Mouse (Mus musculus) testis, postnatal 10 days (tissue): ENCODE measurements around the gene Cyld.
A peak's percentile ranks its signal among the peaks of the same experiment; 100 is the strongest.

Experiments
- DNase-seq: peaks from one replicate; pipeline ENCODE4 v3.0.0; 2021; ENCODE audit warnings: low spot score

Gene Cyld

DNA sequence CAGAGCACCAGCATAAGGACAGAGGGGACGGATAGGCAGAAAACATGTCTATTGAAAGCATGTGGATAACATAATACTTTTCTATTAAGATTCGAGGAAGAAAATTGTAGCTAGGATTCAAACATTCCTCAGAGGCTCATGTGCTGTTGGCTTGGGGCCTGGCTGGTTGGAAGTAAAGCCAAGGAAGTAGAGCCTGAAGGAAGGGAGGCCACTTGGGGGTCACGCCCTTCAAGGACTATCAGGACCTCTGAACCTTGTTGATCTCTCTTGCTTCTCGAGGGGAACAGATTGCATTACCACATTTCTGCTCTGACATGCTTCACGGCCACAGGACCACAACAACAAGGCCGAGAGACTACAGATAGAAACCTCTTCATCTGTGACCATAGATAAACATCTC is 7.7 kb upstream of the Cyld start:
- no peak for DNase-seq

DNA sequence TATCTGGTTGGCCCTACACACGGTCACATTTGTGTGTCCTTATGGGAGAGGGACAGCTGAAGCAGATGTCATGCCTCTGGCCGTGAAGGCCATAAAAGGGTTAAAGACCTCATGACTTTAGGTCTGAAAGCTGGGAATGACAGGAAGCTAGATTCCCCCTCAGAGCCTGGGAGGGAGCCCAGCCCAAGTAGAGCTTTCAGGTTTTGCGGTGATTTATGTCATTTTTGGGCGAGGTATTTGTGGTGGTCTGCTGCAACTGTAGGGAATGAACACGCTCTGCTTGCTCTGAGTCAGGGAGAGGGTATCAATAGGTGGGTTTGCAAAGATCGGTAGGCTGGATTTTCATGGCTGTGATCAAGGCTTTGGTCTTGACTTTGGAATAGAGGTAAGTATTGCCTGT is 6.9 kb upstream of the Cyld start:
- DNase-seq, result no peak

DNA sequence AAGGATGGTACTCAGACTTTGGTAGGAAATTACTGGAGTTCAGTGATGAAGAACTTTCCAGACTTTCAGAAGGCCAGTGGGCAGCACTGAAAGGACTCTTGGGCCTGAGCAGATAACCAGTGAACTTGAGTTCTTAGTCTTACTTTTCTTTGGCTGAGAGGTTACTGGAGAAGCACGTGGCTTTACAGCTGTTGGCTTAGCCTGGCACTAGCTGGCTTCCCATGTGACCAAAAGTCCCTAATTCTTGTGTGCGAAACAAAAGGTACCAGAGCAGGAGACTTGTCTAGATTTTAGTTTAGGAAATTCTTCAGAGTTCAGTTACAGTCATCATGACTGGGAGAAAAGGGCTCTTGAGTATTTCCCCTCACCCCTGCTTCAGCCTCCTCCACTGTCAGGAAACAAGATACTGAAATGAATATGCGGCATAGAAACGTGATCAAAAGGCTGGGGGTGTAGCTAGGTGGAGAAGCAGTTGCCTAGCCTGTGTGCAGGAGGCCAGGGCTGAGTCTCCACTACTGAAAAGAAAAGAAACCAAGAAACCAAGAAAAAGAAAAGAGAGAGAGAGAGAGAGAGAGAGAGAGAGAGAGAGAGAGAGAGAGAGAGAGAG is 5.4 kb upstream of the Cyld start:
- no peak for DNase-seq

DNA sequence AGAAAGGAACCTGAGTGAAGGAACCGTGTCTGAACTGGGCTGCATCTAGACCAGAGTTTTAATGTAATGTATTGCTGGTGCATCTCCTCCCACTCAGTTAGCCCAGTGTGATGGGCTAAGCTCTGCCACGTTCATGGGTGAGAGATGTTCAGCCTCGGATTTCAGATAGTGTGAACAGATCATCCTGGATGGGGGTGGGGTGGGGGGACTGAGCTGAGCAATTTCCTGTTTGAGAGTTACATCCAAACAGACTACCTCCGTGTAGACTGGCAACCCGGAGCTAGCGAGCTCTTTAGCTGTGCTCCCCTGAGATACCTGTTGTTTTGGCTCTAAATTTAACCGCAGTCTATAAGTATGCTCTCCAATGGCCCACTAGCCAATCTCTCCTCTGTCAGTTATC is 4.9 kb upstream of the Cyld start:
- DNase-seq, result no peak

DNA sequence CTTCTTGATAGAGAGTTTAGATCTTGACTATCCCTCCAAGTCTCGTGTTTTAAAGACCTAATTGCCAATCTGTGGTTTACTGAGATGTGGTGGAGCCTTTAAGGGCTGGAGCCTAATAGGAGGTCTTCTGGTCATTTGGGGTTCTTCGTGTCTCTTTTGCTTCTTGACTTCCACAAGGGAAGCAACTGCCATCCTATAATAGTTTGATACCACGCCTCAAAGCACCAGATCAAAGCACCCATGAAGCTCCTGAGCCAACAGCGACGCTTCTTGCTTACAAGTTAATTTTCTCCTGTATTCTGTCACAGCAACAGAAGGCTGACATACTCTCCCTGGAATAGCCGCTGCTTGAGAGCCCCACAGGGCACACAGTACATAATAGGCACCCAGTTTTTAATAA is 4.0 kb upstream of the Cyld start:
- no peak for DNase-seq

DNA sequence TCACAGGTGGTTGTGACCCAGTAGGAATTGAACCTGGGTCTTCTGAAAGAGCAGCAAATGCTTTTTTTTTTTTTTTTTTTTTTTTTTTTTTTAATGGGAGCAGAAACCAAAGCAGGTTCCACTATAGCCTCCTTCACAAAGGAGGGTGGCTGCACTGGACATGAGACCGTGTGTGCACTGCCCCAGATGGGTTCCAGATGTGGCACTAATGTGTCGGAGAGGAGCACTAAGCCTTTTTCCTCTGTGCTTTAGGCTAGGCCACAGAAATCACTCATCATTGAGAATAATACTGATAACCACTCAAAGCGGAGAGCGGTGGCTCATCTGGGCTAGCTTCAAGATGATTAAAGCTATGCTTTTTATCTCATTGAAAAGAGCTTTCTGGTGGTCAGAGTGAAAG is 3.5 kb upstream of the Cyld start:
- DNase-seq, result no peak

DNA sequence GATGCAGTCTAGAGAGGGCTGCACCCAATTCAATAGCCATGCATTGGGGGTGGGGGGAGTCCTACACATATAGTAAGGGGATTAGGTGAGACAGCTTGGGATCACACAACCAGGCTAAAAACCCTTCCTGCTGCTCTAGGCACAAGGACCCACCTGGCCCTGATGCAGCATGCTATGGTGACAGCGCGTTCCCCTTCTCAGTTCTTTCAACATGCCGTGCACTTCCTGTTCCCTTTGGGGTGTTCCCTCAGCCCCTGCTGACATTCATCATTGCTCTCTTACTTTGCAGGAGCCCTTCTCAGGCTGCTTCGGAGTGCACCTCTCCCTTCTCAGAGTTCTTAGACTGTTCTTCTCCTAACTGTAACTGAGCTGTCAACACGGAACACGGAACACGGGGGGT is 2.5 kb upstream of the Cyld start:
- no peak for DNase-seq

DNA sequence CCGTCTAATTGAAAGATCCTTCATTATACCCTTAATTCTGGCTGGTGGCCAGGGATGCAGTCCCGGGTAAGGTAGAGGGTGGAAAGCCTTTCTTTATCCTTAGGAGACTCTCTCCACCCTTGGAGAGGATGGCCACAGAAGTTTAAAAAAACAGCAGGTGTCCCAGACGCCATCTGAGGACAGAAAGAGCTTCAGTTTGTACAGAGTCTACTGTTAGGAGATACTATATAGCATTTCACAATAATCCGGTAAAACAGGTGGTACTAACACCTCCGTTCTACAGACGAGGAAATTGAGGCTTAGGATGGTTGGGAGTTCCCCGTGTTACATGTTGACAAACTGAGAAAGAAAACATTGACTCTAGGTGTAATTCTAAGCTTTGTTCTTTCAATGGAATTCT is 600 bp upstream of the Cyld start:
- DNase-seq, result peak; percentile 51

DNA sequence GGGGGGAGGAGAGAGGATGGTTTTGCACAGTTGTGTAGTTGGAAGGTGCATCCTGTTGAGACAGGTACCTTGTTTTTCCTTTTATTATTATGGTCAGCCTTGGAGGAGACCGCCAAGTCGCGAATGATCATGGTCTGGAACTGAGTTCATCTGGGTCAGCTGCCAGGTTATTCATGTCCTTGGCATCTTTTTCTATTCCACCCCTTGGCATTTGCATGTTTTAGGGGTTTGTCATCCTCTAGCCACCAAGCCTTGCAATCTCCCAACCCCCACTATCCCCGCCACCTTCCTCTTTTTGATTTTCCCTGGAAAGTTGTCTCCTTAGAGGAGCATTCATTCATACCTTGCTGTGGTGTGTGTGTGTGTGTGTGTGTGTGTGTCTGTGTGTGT is 809 bp downstream of the Cyld start:
- no peak for DNase-seq

DNA sequence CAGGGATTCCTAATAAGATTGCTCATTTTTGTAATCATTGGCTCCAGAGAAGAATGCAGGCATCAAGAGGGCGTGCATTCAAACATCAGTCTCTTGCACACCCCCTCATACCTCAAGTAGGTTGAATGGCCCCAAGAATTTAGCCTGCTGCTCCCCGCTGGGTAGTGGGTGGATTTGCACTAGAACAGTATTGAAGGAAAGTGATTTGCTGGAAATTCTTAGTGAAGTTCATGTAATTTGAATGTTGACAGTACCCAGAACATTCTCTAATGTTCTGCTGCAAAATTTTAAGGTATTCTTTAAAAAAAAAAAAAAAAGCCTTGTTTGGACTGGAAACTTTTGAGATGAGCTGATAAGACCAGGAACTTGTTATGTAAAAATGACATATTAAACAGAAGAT is 1.2 kb downstream of the Cyld start:
- no peak for DNase-seq

DNA sequence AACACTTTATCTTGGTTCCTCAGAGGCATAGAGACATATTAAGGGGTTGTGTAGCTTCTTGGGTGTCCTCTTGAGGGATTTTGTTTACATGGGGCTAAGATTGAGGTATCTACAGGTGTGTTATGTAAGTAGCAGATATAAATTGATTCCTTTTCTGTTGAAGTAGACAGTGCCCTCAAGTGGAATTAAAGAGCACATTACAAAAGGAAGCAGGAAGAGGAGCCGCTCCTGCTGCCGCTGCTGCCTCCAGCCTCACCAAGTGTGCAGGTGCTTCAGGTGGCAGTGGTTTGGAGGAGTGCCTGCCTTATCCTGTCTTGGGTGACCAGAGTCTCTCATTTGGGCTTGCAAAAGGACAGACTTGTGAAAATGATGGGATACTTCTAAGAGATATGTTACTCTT is 4.8 kb downstream of the Cyld start:
- DNase-seq, result no peak

DNA sequence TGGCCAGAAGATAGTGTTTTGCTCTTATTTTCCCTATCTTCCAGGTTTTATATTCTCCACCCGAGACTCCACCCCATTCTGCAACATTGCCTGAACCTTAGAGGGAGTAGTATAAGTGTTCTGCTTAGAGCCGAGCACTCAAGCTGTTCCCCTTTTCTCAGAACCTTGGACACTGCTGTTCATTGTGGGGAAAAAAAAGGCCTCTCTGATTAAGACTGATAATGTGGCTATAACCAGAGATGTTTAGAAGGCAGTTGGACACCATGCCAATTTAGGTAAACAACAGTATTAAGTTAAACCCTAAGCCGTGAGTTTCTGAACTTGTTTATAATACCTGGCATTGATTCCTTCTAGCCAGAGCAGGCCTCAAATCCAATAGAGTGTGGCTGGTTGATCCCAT is 6.0 kb downstream of the Cyld start:
- no peak for DNase-seq

DNA sequence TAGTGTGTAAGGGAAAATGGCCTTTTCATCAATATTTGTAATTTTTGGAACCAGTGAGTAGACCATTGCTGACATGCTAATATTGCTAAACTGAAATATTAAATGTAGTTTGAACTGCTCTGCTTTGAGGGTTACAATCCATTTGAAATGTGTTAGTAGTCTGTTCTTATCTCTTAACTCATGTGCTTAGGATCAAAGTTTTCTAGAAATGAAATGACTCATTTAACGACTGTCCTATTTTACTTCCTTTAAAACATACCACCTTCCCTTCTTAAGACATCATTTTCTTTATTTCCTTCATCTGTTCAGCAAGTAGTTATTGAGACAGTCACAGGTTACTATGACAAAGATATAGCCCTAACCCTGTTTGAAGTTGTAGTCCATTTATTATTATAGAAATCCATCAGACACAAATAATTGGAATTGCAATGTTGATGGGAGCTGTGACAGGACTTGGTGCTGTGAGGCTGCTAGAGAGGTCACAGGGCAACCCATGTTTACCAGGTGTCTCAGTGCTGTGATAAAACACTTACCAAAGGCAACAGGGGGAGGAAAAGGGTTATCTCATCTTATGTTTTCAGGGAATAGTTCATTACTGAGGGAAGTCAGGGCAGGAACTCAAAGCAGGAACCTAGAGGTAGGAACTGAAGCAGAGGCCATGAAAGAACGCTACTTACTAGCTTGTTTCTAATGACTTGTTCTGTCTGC is 26.6 kb downstream of the Cyld start:
- DNase-seq, result no peak

DNA sequence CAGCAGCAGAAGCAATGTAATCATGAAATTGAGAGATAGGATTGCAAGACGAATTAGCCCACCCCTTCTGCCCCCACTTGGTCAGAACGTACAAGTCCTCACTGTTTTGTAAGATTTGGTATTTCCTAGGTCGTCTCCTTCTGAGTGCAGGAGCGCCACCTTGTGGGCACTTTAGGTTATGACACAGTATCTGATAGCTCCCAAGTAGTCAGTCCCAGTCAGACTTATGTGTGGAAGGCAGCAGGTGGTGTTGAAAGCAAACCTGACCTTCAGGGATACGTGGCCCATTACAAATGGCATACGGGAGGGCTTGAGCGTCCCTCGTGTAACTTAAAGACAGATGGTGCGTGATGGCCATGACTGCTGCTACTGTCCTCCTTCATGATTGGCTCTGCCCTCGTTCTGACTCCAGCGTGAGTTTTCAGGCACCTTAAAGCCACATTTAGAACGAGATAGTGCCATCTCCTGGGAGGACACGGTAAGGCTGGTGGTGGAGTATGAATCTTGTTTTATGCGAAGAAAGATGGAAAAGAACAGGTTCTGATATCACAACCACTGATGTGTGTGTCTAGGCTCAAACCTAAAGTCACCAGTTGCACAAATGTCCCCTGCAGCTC is 58.5 kb downstream of the Cyld start:
- DNase-seq, result peak; percentile 88

DNA sequence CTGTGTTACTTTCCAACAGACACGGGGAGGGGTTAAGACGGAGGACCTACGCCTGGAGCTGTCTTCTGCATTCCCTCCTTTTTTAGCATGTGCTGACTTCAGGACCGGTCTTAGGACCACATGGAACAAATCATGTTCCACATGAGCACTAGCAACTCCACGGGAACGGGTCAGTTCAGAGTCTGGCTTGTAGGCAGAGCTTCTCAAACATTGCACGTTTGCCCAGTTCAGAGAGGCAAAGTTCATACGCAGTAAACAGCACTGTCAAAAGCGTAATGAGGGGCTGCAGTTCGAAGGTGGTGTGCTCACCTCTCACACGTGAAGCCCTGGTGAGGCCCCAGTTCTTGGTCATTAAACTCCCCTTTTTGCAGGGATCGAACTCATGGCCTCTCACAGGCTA is 65.2 kb downstream of the Cyld start:
- DNase-seq, result no peak

DNA sequence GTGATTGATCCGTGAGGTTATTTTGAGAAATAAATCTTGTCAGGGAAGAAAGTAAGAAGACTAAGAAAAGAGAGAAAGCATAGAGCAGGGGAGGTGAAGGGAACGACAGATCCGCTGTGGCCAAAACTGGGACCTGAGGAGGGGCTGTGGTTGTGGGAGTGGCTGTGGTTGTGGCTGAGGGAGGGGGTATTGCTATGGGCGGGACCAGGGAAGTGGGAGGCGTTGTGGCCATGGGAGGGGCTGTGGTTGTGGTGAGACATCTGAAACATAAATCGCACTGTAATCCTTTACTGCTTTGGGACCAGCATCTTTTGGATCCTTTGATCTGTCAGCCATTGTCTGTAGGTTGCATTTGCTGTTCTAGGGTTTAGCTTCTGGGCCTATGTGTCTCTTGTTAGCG is 74.4 kb downstream of the Cyld start:
- DNase-seq, result no peak

DNA sequence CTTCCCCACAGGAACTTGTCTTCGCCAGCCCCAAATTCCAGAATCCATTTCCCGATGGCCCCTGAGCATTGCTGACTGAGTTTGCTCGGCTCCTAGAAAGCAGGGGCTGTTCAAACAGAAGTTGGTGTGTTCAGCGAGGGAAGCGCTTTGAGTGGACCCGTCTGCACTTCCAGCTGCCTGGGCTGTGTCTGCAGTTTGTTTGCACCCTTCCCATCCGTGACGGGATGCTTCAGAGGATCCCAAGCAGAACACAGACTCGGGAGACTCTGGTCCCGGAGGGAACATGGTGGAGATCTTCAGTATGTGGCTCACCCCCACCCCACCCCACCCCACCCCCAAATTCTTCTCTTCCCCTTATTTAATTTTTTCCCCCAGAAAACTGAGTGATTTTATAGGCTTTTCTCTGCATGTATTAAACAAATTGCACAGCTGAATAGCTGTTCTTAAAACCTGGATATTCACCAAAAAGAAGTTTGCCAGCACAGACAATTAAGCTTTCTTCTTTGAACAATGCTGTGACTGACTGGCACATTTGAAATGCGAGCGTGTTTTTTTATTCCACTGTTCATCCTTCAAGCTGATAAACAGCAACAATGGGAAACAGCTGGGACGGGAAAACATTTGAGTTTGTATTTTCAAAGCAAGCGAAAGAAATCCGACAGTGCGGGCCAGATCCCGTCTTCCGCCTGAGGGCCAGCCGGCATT is 77.9 kb downstream of the Cyld start:
- DNase-seq, result no peak

DNA sequence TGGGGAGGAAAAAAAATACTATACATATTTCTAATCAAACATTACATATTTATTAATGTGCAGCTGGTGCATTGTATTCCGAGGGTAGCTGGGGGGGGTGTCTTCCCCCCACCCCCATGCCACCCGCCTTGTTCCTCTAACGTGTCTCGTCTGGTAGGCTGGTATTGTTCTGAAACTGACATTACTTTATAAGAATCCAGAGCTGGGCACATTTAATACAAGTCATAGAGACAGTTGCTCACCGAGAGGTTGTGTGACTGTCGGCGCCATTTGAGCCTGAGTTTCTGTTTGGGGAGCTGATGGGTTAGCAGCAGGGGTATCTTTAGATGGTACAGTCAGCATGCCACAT is 78.4 kb downstream of the Cyld start:
- no peak for DNase-seq

DNA sequence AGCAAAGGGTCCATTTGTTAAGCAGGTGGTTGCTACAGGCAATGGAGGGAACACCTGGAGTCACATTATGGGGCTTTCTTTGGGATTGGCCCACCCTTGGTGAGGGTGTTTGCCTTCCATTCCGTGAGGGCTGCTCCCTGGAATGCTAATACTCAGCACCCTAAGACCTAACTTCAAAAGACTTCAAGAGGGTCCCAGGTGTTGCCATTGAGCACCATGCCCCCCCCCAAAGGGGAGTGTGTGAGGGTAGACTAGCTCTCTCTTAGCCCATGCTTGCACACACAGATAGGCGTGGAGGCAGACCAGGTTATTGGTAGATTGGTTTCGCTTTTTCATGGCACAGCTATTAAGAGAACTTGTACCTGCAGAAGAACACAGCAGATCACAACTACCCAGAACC is 83.3 kb downstream of the Cyld start:
- DNase-seq, result no peak

DNA sequence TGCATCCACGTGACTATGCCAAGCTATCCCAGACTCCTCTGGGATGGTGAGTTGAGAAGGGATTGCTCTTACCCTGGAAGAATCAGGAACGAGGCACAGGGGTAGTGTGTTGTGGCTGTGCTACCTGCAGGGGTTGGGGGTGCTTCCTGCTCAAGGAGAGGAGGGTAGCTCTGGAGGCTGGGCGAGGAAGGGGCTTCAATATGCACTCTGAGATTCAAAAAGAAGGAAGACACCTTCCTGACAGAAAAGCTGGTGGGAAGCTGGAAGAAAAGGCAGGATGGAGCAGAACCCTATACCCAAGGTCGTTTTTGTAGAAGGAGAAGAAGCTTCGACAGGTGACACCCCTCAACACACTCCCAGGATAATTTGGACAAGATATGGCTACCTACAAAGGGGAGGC is 84.5 kb downstream of the Cyld start:
- DNase-seq, result peak; percentile 33

DNA sequence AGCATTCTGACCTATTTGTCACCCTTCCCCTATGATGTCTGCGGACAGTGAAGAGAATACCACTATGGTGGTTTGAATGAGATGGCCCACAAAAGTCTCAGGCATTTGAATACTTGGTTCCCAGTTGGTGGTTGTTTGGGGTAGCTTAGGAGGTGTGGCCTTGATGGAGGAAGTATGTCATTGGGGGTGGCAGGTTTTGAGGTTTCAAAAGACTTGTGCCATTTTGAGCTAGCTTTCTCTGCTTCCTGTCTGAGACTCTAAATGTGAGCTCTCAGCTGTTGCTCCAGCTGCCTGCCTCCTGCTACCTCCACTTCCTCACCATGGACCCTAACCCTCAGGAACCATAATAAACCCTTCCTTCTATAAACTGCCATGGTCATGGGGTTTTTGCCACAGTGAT is 86.9 kb downstream of the Cyld start:
- peak; percentile 16 for DNase-seq

DNA sequence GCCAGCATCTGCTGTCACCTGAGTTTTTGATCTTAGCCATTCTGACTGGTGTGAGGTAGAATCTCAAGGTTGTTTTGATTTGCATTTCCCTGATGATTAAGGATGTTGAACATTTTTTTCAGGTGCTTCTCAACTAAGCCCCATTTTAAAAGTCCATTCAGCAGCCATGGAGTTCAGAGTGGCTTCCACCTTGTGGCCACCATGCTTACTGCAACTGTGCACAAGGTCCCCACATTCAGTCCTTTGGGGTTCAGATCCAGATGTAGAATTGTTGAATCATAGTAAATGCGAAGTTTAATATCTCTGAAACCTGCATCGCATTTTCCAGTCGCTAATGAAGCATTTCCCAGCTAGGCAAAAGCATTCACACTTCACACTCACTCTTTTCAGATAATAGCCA is 91.5 kb downstream of the Cyld start:
- peak; percentile 30 for DNase-seq

DNA sequence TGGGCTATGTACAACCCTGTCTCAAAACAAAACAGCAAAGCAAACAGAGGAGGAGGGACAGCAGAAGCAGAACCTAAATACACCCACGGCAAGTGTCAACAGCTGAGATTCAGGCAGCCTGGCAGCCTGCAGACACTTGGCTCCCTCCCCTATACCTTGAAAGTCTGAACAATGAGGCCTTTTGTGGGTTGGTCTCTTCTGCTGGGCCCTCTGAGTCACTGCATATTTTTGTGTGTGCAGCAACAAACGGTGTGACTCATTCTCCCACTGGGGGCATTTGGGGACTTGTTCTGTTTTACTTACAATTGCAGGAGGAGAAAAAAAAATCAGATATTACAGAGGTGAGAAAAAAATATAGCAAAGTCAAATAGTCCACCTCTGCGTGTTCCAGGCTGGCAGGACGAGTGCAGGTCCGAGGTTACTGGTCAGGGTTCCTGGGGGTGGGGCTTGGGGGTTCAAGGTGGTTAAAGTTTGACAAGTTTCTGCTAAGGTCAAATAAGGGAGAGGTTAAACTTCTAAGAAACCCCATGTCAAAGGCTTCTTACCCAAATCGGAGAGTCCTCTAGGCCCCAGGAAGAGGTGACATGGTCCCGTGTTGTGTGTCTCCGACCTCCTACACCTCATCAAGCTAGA is 96.0 kb downstream of the Cyld start:
- DNase-seq, result peak; percentile 50
